Mouse (Mus musculus) frontal cortex, postnatal 36 days (tissue): ENCODE measurements around the gene Anapc1.
"Not testable (repeated sequence)": the region's sequence is repeated elsewhere in the genome, so short reads cannot be mapped to it uniquely, and the experiment has no call there.

Source experiments
- DNase-seq, 2 experiments: peaks; one replicate each; pipeline ENCODE4 v3.0.0; 2022; ENCODE audit warnings: low spot score in 2 of 2

The Anapc1 gene

DNA sequence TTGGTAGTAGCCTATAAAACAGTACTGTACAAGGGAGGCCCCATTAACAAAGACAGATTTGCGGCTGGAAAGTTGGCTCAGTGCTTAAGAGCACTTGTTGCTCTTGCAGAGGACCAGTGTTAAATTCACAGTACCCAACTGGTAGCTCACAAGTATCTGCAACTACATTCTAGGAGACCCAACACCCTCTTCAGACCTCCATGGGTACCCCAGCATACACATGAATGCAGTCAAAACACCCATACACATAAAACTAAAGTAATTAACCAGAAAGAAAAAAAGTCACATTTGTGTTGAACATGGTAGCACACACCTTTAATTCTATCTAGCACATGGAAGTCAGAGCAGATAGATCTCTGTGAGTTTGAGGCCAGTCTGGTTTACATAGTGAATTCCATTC, 9.9 kb upstream of the Anapc1 start:
- DNase-seq, result no peak

DNA sequence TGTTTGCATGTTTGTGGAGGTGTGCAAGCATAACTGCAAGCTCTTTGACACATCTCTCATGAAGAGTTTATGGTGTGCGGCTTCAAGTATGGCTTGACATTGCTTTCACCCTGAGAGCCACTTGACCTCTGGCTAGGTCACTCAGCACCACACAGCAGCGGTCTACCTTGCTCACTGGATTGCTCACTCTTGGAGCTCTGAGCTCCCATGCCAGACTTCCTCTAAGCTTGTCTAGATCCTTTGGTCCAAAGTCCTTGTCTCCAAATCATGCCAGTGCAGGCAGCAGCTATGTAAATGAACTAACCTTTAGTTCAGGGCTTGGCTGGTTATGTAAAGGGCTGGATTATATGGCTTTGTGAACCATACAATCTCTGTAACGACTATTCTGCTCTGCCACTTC, 9.2 kb upstream of the Anapc1 start:
- DNase-seq, result no peak

DNA sequence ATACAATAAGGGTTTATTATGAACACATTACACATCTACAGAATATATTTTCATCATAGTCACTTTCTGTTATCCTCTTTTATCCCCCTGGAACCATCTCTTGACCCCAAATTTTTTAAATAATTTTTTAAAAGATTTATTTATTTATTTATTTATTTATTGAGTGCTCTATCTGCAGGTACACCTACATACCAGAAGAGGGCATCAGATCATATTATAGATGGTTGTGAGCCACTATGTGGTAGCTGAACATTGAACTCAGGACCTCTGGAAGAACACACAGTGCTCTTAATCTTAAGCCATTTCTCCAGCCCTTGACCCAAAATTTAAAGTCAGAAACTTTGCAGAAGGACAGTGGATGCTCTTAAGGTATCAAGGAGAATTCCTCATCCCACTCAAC, 7.4 kb upstream of the Anapc1 start:
- DNase-seq, result no peak

DNA sequence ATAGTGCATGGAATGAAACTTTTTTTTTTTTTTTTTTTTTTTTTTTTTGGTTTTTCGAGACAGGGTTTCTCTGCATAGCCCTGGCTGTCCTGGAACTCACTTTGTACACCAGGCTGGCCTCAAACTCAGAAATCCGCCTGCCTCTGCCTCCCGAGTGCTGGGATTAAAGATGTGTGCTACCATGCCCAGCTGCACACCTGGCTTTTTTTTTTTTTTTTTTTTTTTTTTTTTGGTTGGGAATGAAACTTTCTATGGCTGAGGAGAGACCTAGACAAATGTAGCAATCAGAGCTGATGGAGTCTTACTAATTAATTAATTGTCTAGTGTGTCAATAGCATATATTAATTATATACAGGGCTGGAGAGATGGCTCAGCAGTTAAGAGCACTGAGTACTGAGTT, 6.6 kb upstream of the Anapc1 start:
- not testable (repeated sequence) for DNase-seq

DNA sequence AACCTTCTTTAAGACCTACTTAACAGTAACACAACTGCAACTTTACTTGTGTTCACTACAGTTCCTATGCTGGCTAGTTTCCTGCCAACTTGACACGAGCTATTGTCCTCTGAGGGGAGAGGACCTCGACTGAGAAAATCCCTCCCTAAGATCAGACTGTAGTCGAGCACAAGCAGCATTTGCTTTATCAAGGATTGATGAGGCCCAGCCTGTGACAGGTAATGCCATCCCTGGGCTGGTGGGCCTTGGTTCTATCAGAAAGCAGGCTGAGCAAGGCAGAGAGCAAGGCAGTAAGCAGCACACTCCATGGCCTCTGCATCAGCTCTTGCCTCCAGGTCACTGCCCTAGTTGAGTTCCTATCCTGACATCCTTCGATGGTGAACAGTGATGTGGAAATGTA, 6.0 kb upstream of the Anapc1 start:
- no peak for DNase-seq

- no peak for DNase-seq
Measured at GRCm38 (mm10) chr2:128692771-128693170, 5.6 kb upstream of the Anapc1 start.

GRCm38 (mm10) chr2:128692336-128692735, 5.1 kb upstream of the Anapc1 start:
- no peak for DNase-seq

DNA sequence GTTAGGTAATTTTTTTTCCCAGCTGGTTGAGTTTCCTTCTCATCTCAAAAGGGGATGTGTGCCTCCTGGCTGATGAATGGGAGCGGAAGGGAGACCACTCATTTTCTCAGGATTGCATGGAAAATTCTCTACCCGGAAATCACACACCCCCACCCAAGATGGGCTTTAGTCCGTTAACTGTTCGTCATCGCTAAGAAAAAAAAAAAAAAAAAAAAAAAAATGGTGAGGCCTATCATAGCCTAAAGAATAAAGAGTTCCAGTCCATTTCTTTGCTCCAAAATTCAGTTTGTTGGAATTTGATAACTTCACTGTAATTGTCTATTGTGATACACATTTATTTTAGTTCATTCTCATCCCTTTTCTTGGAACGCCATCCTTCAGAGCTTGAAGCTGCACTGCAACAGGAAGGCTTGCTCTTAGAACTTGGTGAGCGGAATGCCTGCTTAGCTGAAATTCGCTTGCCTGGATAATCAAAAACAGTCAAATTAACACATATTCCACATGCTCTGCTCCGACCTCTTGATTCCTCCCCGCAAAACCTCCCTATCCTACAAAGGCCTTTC, 448 bp upstream of the Anapc1 start:
- no peak for DNase-seq

DNA sequence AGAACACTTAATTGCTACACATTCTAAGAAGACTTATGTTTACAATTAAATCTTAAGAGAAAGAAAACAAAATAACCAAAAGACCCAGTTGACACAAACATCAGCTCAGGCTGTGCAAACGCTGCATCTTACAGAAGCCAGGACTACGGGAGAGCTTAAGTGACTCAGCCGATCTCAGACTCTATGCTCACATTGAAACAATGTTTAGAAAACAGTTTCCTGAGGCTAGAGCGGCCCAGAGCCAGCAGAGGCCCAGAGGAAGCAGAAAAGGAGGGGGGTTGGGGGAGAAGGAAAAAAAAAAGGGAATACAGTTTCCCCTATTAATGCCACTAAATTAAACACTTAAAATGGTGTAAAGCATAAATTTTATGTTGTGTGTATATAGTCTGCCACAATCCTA, 6.5 kb downstream of the Anapc1 start:
- no peak for DNase-seq

DNA sequence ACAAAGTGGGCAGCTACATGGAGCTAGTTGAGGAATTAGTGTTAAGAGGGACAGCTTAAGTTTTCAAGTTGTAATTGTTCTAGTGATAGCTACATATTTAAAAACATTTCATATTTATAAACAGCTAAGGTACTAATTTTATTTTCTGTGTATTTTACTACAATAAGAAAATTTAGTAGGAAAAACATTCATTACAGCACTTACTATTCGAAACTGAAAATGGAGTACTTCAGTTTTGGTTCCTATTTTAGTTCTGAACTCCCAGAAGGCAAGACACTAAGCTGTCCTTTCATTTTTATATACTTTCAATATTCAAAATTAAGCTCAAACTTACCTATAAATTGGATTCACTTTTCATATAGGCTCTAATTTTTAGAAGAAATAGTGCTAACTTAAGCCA, 66.6 kb downstream of the Anapc1 start:
- no peak for DNase-seq

- no peak for DNase-seq
Measured at GRCm38 (mm10) chr2:128615366-128615765, 71.8 kb downstream of the Anapc1 start.

GRCm38 (mm10) chr2:128613365-128613764, 73.8 kb downstream of the Anapc1 start:
- no peak for DNase-seq

DNA sequence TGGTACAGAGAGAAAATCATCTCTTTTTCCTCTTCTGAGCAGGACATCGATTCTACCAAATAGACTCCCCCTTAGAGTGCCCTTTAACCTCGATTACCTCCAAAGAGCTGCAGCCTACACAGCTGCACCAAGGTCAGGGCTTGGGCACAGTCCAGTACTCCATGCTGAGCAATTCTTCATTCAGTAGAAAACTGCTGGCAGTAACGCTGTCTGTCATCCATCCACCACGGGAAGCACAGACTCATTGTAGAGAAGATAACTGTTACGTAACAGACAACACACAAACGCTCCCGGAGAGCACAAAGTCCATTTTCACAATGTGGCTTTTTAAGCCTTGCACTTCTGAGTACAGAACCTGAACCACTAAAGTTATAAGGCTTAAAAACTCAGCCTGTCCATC, 74.9 kb downstream of the Anapc1 start:
- DNase-seq, result no peak

DNA sequence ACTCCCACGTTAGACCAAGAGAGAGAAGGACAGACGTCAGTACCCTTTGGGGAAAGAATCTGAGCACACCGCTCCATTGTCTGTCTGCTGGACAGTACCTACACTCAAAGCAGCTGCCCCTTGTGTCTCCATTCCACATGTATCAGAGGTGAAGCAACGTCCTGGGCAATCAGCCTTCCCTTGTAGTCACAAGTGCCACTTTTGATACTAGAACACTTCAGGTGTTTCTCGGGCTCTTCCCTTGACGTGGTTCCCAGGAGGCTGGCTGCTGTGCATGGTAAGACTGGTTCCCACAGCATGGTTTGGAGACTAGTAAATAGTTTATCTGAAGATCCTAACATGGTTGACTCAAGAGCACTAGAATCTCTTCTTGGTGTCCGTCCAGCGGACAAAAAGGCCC, 76.0 kb downstream of the Anapc1 start:
- no peak for DNase-seq

DNA sequence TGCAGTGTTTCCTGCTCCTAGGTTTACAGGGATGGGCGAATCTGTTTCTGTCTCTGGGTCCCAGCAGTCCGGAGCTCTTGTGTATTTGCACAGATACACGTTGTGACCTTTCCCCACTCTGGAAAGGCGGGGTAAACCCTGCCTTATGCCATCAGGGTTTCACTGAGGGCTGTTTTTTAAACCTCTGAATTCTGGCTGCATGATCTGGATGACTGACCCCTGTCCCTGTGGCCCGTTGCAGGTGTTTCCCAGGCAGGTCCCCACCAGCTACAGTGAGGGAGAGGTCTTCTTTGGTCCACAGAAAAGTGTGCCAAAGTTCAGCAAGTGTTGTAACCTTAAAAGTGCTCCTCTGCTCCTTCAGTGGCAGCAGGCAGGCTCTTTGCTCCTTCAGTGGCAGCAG, 77.9 kb downstream of the Anapc1 start:
- no peak for DNase-seq

- DNase-seq, result no peak
Measured at GRCm38 (mm10) chr2:128601534-128601933, 85.7 kb downstream of the Anapc1 start.

DNA sequence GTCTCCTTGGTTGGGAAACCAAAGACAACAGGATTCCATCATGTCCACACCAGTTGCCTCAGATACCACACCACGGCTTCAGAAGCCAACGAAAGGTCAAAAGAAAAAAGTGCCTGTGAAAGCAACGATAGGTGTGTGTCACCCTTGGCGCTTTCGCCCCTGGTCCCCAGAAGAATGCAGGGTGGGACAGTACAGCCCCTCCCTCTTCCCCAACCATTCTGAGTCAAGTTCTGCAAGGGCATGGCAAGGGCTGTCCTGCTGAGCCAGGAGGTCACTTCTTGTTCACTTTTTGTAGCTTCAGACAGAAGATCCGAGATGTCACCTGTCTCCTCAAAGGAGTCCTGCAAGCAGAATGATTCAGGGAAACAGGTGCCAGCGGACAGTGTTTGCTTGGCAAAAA, 94.9 kb downstream of the Anapc1 start:
- no peak for DNase-seq

DNA sequence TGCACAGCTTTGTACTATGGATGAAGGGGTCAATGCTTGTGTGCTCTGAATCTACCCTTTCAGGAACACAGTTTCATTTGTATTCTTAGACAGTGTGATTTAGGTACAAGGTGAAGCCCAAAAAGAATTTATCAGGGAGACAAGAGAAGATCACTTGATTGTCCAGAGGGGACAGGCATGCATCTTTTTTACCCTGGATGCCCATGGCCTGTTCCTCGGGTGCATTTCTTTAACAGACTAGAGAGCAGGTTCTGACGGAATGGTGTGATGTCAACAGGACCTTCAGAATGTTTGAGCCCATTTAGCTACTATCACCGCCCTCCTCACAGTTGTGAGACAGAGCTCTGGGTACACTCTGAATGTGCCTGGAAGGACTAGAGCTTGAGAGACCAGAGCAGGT, 96.3 kb downstream of the Anapc1 start, which contains the start of gene Spdye4c:
Gene Spdye4c, plus strand, starts transcription at position 301 of the 400 bp plus-strand sequence.
- DNase-seq, result no peak

DNA sequence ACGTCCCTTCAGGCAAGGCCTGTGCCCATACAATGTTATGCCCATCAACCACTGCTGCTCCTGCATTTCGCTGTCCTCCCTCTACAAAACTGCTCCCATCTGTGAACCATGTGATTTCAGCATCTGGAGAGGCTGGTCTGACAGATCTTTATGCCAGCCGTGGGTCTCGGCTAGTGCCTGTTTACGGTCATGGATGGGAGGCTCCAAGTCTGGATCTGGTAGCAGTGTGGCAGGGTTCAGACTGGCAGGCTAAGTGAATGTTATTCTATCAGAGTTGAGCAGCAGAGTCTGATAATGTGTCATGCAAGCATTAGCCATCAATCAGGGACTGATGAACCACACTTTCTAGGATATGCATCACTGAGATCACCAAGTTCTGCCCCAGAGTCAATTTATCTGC, 104.3 kb downstream of the Anapc1 start:
- DNase-seq, result no peak

DNA sequence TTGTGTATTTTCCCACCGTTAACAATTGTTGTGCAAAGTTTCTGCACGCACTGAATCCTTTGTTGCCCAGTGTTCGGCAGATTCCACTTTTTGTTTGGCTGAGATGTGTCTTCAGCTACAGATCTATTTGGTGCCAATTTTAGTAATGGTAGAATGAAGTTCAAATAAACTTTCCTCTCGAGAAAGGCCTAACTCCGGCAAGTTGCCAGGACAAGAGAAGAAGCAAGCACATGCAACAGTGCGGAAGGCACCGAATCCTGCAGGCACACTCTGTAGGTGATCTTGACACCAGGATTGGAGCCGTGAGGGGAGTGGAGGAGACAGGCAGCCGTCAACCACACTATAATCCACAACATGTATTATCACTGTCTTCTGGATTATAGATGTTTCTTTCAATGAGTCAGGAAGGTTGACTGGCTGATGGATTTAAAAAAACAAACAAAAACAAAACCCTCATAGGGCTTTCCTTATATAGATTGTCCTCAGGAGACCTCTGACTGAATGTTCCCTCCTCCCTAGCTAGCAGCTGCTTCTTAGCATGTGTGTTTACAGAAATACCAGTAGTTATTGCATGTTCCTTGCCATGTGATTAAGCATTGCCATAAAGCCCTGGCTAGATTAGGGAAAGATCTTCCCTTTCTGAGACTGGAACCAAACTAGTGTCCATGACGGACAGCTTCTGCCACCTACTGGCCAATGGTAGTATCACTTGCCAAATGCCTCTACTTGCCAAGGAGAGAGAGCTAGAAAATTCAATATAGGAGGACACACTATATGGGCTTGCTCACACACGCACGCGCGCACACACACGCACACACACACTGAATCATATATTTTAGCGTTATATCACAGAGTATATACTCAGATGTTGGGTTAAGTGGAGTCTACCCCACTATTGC, 114.2 kb downstream of the Anapc1 start:
- peak; percentile 85 to 88 for DNase-seq

GRCm38 (mm10) chr2:128571001-128571400, 116.2 kb downstream of the Anapc1 start:
- no peak for DNase-seq

DNA sequence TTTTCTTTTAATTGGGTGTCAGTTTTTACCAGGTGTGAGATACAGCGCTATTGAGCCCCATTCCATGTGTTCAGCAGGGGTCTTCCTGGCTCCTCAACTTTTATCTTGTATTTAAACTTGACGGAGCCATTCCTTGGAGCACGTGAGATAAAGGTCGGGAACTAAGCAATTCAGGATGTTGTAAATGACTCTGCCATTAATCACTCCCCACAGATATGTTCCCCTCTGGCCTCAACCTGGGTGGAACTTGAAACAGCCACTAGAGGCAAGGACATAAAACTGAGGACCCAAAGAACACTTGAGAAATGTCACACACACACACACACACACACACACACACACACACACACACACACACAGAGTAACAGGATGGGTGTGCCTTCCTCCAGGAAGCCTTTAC, 118.7 kb downstream of the Anapc1 start:
- DNase-seq, result no peak

DNA sequence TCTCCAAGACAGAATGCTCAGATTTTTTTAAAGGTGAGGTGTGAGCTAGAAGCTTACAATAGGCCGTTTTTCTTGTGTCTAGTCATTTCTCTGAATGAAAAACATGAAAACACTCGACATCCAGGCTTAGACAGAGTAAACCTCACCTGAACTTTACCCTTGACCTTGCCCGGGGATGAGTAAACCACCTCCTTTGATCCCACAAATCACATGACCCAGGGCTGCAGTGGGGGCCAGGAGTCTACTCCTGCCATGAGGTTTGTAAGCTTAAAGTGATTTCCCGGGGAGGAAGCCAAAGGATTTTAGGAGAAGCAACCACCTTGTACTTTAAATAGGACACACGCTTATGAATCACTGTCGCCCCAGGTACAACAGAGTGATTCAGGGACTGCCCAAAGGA, 119.2 kb downstream of the Anapc1 start:
- no peak for DNase-seq
